Mouse (Mus musculus) neural tube, embryonic 11.5 days (tissue): ENCODE results near the gene Vps8. TPM values are rescaled to one million over a fixed set of nuclear protein-coding genes. Genes with fewer than 3 reads are reported as not detected.
"Not testable (repeated sequence)": the region's sequence is repeated elsewhere in the genome, so short reads cannot be mapped to it uniquely, and the experiment has no call there.

Experiments
- ATAC-seq: fragments of 200-750 bp; cut with Nextera tagmentation; 2 replicates; pipeline ENCODE4 v1.8.0; 2017; ENCODE audit warnings: moderate number of reproducible peaks, mild to moderate bottlenecking, moderate TSS enrichment, moderate library complexity; ENCODE audit not compliant: insufficient read depth, low FRiP score, low TSS enrichment
- DNase-seq: peaks from one replicate; pipeline ENCODE4 v3.0.0-alpha.2; 2015; ENCODE audit warnings: low spot score
- H3K27ac ChIP-seq: fragments of 300-500 bp; sonication (generic); 2 replicates; pipeline ENCODE4 v1.5.1; 2014; ENCODE audit warnings: low read depth, mild to moderate bottlenecking, low read length
- H3K27me3 ChIP-seq: fragments of 300-500 bp; sonication (generic); 2 replicates; pipeline ENCODE4 v1.6.1; 2014; ENCODE audit warnings: mild to moderate bottlenecking, low read length, mixed read lengths; ENCODE audit not compliant: control insufficient read depth, insufficient read depth
- H3K36me3 ChIP-seq: fragments of 300-500 bp; sonication (generic); 2 replicates; pipeline ENCODE4 v1.6.1; 2014; ENCODE audit warnings: mild to moderate bottlenecking, low read length, moderate library complexity, mixed read lengths; ENCODE audit not compliant: control insufficient read depth, insufficient read depth
- H3K4me1 ChIP-seq: fragments of 300-500 bp; sonication (generic); 2 replicates; pipeline ENCODE4 v1.6.1; 2014; ENCODE audit warnings: low read length, mixed read lengths; ENCODE audit not compliant: control insufficient read depth, insufficient read depth
- H3K4me2 ChIP-seq: fragments of 300-500 bp; sonication (generic); 2 replicates; pipeline ENCODE4 v1.6.1; 2014; ENCODE audit warnings: low read depth, mild to moderate bottlenecking, moderate library complexity
- H3K4me3 ChIP-seq: fragments of 300-500 bp; sonication (generic); 2 replicates; pipeline ENCODE4 v1.5.1; 2014; ENCODE audit warnings: low read depth, low read length
- H3K9ac ChIP-seq: fragments of 300-500 bp; sonication (generic); 2 replicates; pipeline ENCODE4 v1.6.1; 2014; ENCODE audit warnings: mild to moderate bottlenecking, low read length
- H3K9me3 ChIP-seq: fragments of 300-500 bp; sonication (generic); 2 replicates; pipeline ENCODE4 v1.6.1; 2016; ENCODE audit warnings: low read length; ENCODE audit not compliant: control insufficient read depth
- WGBS: fragments of 180-500 bp; shearing (Covaris S2); extraction: QIAGEN DNeasy Blood & Tissue Kit; methylation state at CpG from one replicate; pipeline ENCODE4 v1.1.7; 2014; 5-methylcytosine and 5-hydroxymethylcytosine counted together
- polyA plus RNA-seq: library from polyadenylated mRNA; unstranded; fragments of >200 nt; fragmentation: Nextera tagmentation; extraction: Ambion mirVana; gene quantifications from 2 replicates; pipeline ENCODE4 v1.2.1, GENCODE M21; 2014

The Vps8 gene
- polyA plus RNA-seq, 1 experiment from 2014 or later: 30.8 TPM

DNA sequence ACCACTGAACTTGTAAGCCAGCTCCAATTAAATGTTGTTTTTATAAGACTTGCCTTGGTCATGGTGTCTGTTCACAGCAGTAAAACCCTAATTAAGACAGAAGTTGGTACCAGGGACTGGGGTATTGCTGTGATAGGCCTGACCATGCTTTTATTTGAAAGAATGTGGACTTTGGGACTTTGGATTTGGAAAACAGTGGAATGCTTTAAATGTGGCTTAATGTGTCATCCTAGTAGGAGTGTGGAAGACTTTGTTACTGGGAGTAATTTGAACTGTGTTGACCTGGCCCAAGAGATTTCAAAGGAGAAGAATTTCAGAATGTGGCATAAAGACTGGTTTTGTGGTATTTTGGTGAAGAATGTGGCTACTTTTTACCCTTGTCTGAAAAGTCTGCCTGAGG, 250.1 kb downstream of the Vps8 start:
- DNase-seq, H3K9ac ChIP-seq, H3K4me3 ChIP-seq, H3K4me2 ChIP-seq, H3K27me3 ChIP-seq, H3K9me3 ChIP-seq, ATAC-seq, H3K4me1 ChIP-seq, H3K27ac ChIP-seq, H3K36me3 ChIP-seq: not testable (repeated sequence)

- H3K4me1 ChIP-seq, H3K27ac ChIP-seq, H3K4me3 ChIP-seq, H3K36me3 ChIP-seq, H3K9me3 ChIP-seq, H3K9ac ChIP-seq, DNase-seq, ATAC-seq, H3K27me3 ChIP-seq, H3K4me2 ChIP-seq: not testable (repeated sequence)
- WGBS: 90% methylated on average over 1 of the region's 1 CpGs
Observed at GRCm38 (mm10) chr16:21673651-21674050, 250.7 kb downstream of the Vps8 start.

DNA sequence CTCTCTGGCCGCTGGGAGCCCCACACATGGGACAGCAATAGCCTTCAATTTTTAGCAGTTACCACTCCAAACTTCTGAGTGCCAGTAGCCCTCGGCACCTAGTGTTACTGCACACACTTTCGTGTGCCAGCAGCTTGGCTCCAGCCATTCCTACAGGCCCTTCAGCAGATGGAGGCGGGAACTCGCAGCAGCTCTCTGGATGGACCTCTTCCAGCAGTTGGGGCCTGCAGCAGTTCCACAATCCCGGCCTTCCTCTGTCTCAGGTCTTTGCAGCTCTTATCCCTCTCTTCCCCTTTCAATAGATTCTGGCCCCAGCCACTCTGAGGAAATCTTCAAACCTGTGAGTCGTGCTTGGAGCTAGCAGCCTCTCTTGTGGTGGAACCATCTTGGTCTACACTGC, 253.9 kb downstream of the Vps8 start:
- 94% methylated on average over 7 of the region's 7 CpGs for WGBS

GRCm38 (mm10) chr16:21687406-21687805, 264.5 kb downstream of the Vps8 start:
- Histone ChIP-seq H3K27me3 (no peaks in the 10 kb centered on the region), H3K27ac (no peak overlapping the region), H3K9ac (no peak overlapping the region), H3K4me2 (no peak overlapping the region), H3K36me3 (no peaks in the 10 kb centered on the region), H3K4me3 (no peak overlapping the region), H3K4me1 (peaks cover 6% of the 10 kb centered on the region; the same call in 1 of the 2 replicates), H3K9me3 (no peaks in the 10 kb centered on the region)
- 94% methylated on average over 5 of the region's 5 CpGs for WGBS
- no peak for DNase-seq
- no peak for ATAC-seq

More for the DNA sequence above, 253.9 kb downstream of the Vps8 start:
- Histone ChIP-seq H3K9ac (no peak overlapping the region), H3K9me3 (no peaks in the 10 kb centered on the region), H3K4me2 (no peak overlapping the region), H3K27me3 (no peaks in the 10 kb centered on the region), H3K27ac (no peak overlapping the region), H3K4me1 (no peaks in the 10 kb centered on the region), H3K36me3 (no peaks in the 10 kb centered on the region), H3K4me3 (no peak overlapping the region)
- DNase-seq (no peak), ATAC-seq (no peak)

GRCm38 (mm10) chr16:21689141-21689540, 266.2 kb downstream of the Vps8 start:
- no peak overlapping the region for H3K4me2 ChIP-seq
- H3K4me1 ChIP-seq: peaks cover 6% of the 10 kb centered on the region; the same call in 1 of the 2 replicates
- no peak overlapping the region for H3K4me3 ChIP-seq
- H3K27me3 ChIP-seq: no peaks in the 10 kb centered on the region
- no peaks in the 10 kb centered on the region for H3K36me3 ChIP-seq
- 89% methylated on average over 5 of the region's 5 CpGs for WGBS
- H3K9ac ChIP-seq: no peak overlapping the region
- no peak for DNase-seq
- no peaks in the 10 kb centered on the region for H3K9me3 ChIP-seq
- H3K27ac ChIP-seq: no peak overlapping the region
- ATAC-seq: no peak

DNA sequence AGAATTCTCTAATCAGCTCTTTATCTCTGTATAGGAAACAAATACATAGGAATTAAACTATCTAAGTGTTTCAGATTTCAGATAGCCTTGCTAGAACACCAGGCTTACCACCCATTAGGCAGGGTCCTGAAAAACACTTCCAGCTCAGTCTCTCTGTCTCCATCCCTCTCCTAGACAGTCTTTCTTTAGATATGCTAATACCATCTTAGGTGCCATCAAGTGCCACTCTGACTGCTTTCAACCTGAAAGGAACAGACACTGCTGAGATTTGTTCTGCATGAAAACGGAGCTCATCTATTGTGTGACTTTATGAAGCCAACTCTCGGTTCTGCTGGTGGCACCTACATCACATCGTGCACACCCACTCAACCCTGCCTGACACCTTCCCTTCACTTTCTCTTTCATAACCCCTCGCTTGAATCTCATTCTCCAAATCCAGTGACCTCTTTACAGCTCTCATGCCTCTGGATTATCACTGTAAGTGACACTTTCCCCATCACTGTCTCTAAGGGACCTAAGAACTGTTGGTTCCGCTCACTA, 267.4 kb downstream of the Vps8 start:
- Histone ChIP-seq H3K4me1 (peaks cover 10% of the 10 kb centered on the region; the same call in 1 of the 2 replicates), H3K27ac (no peak overlapping the region), H3K4me2 (no peak overlapping the region), H3K9me3 (no peaks in the 10 kb centered on the region), H3K36me3 (no peaks in the 10 kb centered on the region), H3K9ac (no peak overlapping the region), H3K4me3 (no peak overlapping the region), H3K27me3 (no peaks in the 10 kb centered on the region)
- WGBS: 43% methylated on average over 5 of the region's 5 CpGs
- DNase-seq (no peak), ATAC-seq (no peak)

DNA sequence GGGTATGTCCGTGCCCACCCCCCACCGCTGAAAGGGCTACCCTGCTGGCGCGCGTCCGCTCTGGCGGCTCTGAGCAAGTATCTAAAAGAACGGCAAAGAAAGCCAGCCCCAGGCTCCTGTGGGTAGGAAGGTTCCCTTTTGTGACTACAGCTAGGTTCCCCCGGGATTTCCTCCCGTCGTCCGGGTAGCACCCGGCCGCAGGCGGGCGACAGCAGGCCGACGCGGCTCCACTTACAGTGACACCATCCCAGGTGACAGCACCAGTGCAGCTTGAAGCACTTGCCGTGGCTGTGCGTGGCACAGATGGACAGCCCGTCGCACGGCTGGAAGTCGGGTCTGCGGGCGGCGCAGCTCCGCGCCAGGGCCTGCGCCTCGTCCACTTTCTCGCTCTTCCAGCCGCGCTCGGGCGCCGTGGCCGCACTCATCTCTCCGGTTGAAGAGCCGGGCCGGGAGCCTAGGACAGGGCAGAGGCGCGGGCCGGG, 271.1 kb downstream of the Vps8 start:
- Histone ChIP-seq H3K4me2 (peak overlapping the region; percentile 98), H3K4me1 (peaks cover 10% of the 10 kb centered on the region; the same call in 1 of the 2 replicates), H3K4me3 (peak overlapping the region; percentile 78), H3K36me3 (no peaks in the 10 kb centered on the region), H3K27me3 (no peaks in the 10 kb centered on the region), H3K9ac (peak overlapping the region; percentile 91), H3K27ac (peak overlapping the region; percentile 89), H3K9me3 (no peaks in the 10 kb centered on the region)
- peak; percentile 69 for ATAC-seq
- WGBS: 0% methylated on average over 42 of the region's 45 CpGs
- peak; percentile 75 for DNase-seq

Other genes starting within 250 kb of the Vps8 start
- 15.1 and 15.5 TPM in 2 replicates for gene Ephb3, start 218.4 kb upstream of the Vps8 start, polyA plus RNA-seq